Mouse (Mus musculus): ENCODE data around the gene Slc38a4. TPM values are rescaled to one million over a fixed set of nuclear protein-coding genes. Genes with fewer than 3 reads are reported as not detected.

Gene Slc38a4
- total RNA-seq, 2 experiments from 2014 or later, result 30.2 to 62.8 TPM

GRCm38 (mm10) chr15:97054767-97055489, 828 bp downstream of the Slc38a4 start:
- no peak for DNase-seq (ENCODE audit: low spot score in 2 of 2)

GRCm38 (mm10) chr15:97054131-97054530, 1.6 kb downstream of the Slc38a4 start:
- no peak for DNase-seq (ENCODE audit: low spot score in 2 of 2)

- DNase-seq (ENCODE audit: low spot score in 2 of 2), result no peak
Measured at GRCm38 (mm10) chr15:97050436-97050835, 5.3 kb downstream of the Slc38a4 start.

- DNase-seq (ENCODE audit: low spot score in 2 of 2), result no peak
Measured at GRCm38 (mm10) chr15:97050011-97050410, 5.7 kb downstream of the Slc38a4 start.

- DNase-seq (ENCODE audit: low spot score in 2 of 2), result no peak
Measured at GRCm38 (mm10) chr15:97049281-97049841, 6.4 kb downstream of the Slc38a4 start.

GRCm38 (mm10) chr15:97048267-97048666, 7.5 kb downstream of the Slc38a4 start:
- DNase-seq (ENCODE audit: low spot score in 2 of 2), result no peak

- DNase-seq (ENCODE audit: low spot score in 2 of 2), result no peak
Measured at GRCm38 (mm10) chr15:97043921-97044320, 11.8 kb downstream of the Slc38a4 start.

GRCm38 (mm10) chr15:97042001-97042491, 13.7 kb downstream of the Slc38a4 start:
- no peak for DNase-seq (ENCODE audit: low spot score in 2 of 2)

- DNase-seq (ENCODE audit: low spot score in 2 of 2), result no peak
Measured at GRCm38 (mm10) chr15:97041182-97041581, 14.6 kb downstream of the Slc38a4 start.

- no peak for DNase-seq (ENCODE audit: low spot score in 2 of 2)
Measured at GRCm38 (mm10) chr15:97037710-97038109, 18.0 kb downstream of the Slc38a4 start.

GRCm38 (mm10) chr15:97035892-97036291, 19.9 kb downstream of the Slc38a4 start:
- no peak for DNase-seq (ENCODE audit: low spot score in 2 of 2)

GRCm38 (mm10) chr15:97033485-97033991, 22.2 kb downstream of the Slc38a4 start:
- no peak for DNase-seq (ENCODE audit: low spot score in 2 of 2)

- no peak for DNase-seq (ENCODE audit: low spot score in 2 of 2)
Measured at GRCm38 (mm10) chr15:97031886-97032285, 23.9 kb downstream of the Slc38a4 start.

- DNase-seq (ENCODE audit: low spot score in 2 of 2), result no peak
Measured at GRCm38 (mm10) chr15:97030984-97031492, 24.7 kb downstream of the Slc38a4 start.

GRCm38 (mm10) chr15:97030136-97030535, 25.6 kb downstream of the Slc38a4 start:
- DNase-seq (ENCODE audit: low spot score in 2 of 2), result no peak

GRCm38 (mm10) chr15:97029064-97029791, 26.5 kb downstream of the Slc38a4 start:
- no peak for DNase-seq (ENCODE audit: low spot score in 2 of 2)

GRCm38 (mm10) chr15:97028651-97029050, 27.1 kb downstream of the Slc38a4 start:
- DNase-seq (ENCODE audit: low spot score in 2 of 2), result no peak

- no peak for DNase-seq (ENCODE audit: low spot score in 2 of 2)
Measured at GRCm38 (mm10) chr15:97028046-97028634, 27.6 kb downstream of the Slc38a4 start.

- no peak for DNase-seq (ENCODE audit: low spot score in 2 of 2)
Measured at GRCm38 (mm10) chr15:97026670-97027069, 29.1 kb downstream of the Slc38a4 start.

GRCm38 (mm10) chr15:97022764-97023163, 33.0 kb downstream of the Slc38a4 start:
- no peak for DNase-seq (ENCODE audit: low spot score in 2 of 2)

GRCm38 (mm10) chr15:97022213-97022612, 33.5 kb downstream of the Slc38a4 start:
- no peak for DNase-seq (ENCODE audit: low spot score in 2 of 2)

All from adrenal gland, postnatal 4 days (tissue).